Mouse (Mus musculus) limb, embryonic 10.5 days (tissue): ENCODE measurements around the gene Iqschfp. TPM values are rescaled to one million over a fixed set of nuclear protein-coding genes. Genes with fewer than 3 reads are reported as not detected.

Source experiments
- DNase-seq: peaks from one replicate; pipeline ENCODE4 v3.0.0-alpha.2; 2017; ENCODE audit warnings: low spot score
- H3K27ac ChIP-seq: fragments of 300-500 bp; sonication (generic); 2 replicates; pipeline ENCODE4 v1.5.1; 2016; ENCODE audit warnings: mild to moderate bottlenecking
- H3K27me3 ChIP-seq: fragments of 300-500 bp; sonication (generic); 2 replicates; pipeline ENCODE4 v1.6.1; 2016; ENCODE audit warnings: low read depth, mild to moderate bottlenecking; ENCODE audit not compliant: poor library complexity, severe bottlenecking
- H3K36me3 ChIP-seq: fragments of 300-500 bp; sonication (generic); 2 replicates; pipeline ENCODE4 v1.6.1; 2016; ENCODE audit warnings: mild to moderate bottlenecking, moderate library complexity
- H3K4me1 ChIP-seq: fragments of 300-500 bp; sonication (generic); 2 replicates; pipeline ENCODE4 v1.6.1; 2016
- H3K4me3 ChIP-seq: fragments of 300-500 bp; sonication (generic); 2 replicates; pipeline ENCODE4 v1.5.1; 2016; ENCODE audit warnings: mild to moderate bottlenecking, moderate library complexity
- H3K9me3 ChIP-seq: fragments of 300-500 bp; sonication (generic); replicated peaks from 2 replicates; pipeline ENCODE4 v1.6.1; 2016; ENCODE audit warnings: mild to moderate bottlenecking
- WGBS: fragments of 180-500 bp; shearing (Covaris S2); methylation state at CpG from one replicate; pipeline ENCODE4 v1.1.7; 2016; 5-methylcytosine and 5-hydroxymethylcytosine counted together
- polyA plus RNA-seq: library from polyadenylated mRNA; unstranded; fragments of >200 nt; fragmentation: Nextera tagmentation; extraction: Ambion mirVana; gene quantifications from 2 replicates; pipeline ENCODE4 v1.2.1, GENCODE M21; 2016

Gene Iqschfp
- polyA plus RNA-seq, 1 experiment from 2014 or later = not detected

- DNase-seq = no peak
- Histone ChIP-seq H3K4me3 (no peak overlapping the region), H3K27ac (no peak overlapping the region), H3K36me3 (no peaks in the 10 kb centered on the region), H3K9me3 (no peaks in the 10 kb centered on the region), H3K4me1 (peaks cover 8% of the 10 kb centered on the region), H3K27me3 (no peaks in the 10 kb centered on the region)
- WGBS = 52% methylated on average over 7 of the region's 7 CpGs
These were observed 614.8 kb downstream of the Iqschfp start for GRCm38 (mm10) chr3:68506769-68507318.

DNA sequence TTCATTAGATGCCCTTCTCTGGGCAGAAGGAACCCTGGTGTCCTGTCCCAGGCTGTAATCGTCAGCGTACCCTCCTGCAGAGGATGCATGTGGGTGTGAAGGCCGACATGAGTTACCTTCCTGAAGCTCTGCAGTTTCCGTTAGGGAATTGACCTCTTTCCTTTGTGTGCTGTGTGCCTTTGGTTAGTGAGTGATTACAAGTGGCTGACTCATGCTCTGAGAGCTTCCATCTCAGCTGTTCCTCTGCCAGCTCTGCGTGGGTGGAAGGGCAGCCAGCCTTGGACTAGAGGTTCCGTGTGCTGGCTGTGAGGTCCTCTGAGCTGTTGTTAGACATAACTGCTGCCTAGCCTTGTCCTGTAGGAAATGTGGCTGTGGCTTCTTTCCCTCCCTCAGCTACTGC lies 616.6 kb downstream of the Iqschfp start:
- no peak for DNase-seq
- WGBS = 66% methylated on average over 6 of the region's 6 CpGs
- H3K27ac ChIP-seq = no peak overlapping the region
- peaks cover 14% of the 10 kb centered on the region for H3K4me1 ChIP-seq
- no peak overlapping the region for H3K4me3 ChIP-seq
- no peaks in the 10 kb centered on the region for H3K27me3 ChIP-seq
- no peaks in the 10 kb centered on the region for H3K9me3 ChIP-seq
- no peaks in the 10 kb centered on the region for H3K36me3 ChIP-seq

GRCm38 (mm10) chr3:68510872-68511271 lies 618.8 kb downstream of the Iqschfp start:
- H3K27ac ChIP-seq = no peak overlapping the region
- H3K36me3 ChIP-seq = no peaks in the 10 kb centered on the region
- H3K9me3 ChIP-seq = no peaks in the 10 kb centered on the region
- H3K4me3 ChIP-seq = no peak overlapping the region
- DNase-seq = no peak
- no peaks in the 10 kb centered on the region for H3K27me3 ChIP-seq
- H3K4me1 ChIP-seq = peaks cover 14% of the 10 kb centered on the region
- WGBS = 90% methylated on average over 5 of the region's 5 CpGs

DNA sequence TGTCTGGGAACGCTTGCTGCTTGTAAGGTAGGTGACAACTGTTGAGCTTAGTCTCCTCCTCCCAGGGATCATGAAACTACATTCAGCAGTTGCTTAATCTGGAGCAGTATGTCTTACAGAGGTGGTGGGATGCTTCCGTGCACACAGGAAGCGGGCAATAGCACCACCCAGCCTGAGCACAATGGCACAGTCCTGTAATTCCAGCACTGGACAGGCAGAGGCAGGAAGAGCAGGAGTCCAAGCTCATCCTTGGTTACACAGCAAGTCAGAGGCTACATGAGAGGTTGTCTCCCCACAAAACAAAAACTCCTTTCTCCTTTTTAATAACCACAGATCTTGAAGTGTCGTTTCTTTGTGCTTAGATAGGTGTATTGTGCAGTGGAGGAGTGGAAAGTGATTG lies 619.7 kb downstream of the Iqschfp start:
- DNase-seq = no peak
- Histone ChIP-seq H3K27ac (no peak overlapping the region), H3K4me3 (no peak overlapping the region), H3K36me3 (no peaks in the 10 kb centered on the region), H3K9me3 (no peaks in the 10 kb centered on the region), H3K4me1 (peaks cover 22% of the 10 kb centered on the region), H3K27me3 (no peaks in the 10 kb centered on the region)
- 88% methylated on average over 4 of the region's 4 CpGs for WGBS

GRCm38 (mm10) chr3:68512327-68512726 lies 620.3 kb downstream of the Iqschfp start:
- Histone ChIP-seq H3K4me3 (no peak overlapping the region), H3K9me3 (no peaks in the 10 kb centered on the region), H3K4me1 (peaks cover 27% of the 10 kb centered on the region), H3K36me3 (no peaks in the 10 kb centered on the region), H3K27me3 (no peaks in the 10 kb centered on the region), H3K27ac (no peak overlapping the region)
- WGBS = 79% methylated on average over 11 of the region's 11 CpGs
- DNase-seq = no peak

DNA sequence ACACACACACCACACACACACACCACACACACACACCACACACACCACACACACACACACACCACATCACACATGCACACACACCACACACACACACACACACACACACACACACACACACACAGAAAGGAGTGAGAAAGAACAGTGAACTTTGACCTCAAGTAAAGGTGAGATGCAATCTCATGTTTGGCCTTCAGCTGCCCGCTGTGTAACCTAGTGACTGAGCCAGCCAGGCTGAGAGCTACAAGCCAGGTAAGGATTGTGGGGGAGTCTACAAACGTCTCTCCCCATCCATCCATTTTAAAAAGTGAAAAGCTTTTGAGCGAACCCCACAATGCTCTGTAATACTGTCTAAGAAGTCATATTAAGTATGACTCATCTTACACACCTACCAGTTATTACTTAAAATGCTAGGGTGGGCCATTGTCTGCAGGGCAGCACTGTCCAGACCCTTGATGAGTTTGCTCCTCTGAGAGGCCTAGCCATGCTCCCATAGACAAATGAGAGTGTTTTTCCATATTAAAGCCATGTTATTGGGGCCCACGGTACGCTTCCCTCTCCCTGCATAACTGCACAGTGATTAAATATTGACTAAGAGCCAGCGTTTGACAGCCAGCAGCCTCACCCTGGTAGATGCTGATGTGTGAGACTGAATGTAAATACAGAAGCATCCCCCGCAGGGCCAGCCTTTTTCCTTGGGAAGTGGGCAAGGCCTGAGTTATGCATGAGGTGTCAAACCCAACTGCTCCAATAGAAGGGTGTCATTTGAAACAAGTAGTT lies 621.5 kb downstream of the Iqschfp start:
- no peak for DNase-seq

GRCm38 (mm10) chr3:68514120-68514497 lies 622.1 kb downstream of the Iqschfp start:
- Histone ChIP-seq H3K4me3 (no peak overlapping the region), H3K36me3 (no peaks in the 10 kb centered on the region), H3K4me1 (peaks cover 25% of the 10 kb centered on the region), H3K27ac (no peak overlapping the region), H3K27me3 (no peaks in the 10 kb centered on the region), H3K9me3 (no peaks in the 10 kb centered on the region)
- DNase-seq = no peak
- 84% methylated on average over 3 of the region's 3 CpGs for WGBS

More for the DNA sequence above, 621.5 kb downstream of the Iqschfp start:
- Histone ChIP-seq H3K9me3 (no peaks in the 10 kb centered on the region), H3K27ac (no peak overlapping the region), H3K27me3 (no peaks in the 10 kb centered on the region), H3K36me3 (no peaks in the 10 kb centered on the region), H3K4me1 (peaks cover 29% of the 10 kb centered on the region), H3K4me3 (no peak overlapping the region)
- WGBS = 80% methylated on average over 7 of the region's 7 CpGs

GRCm38 (mm10) chr3:68514717-68515116 lies 622.7 kb downstream of the Iqschfp start:
- Histone ChIP-seq H3K27ac (no peak overlapping the region), H3K4me3 (no peak overlapping the region), H3K27me3 (no peaks in the 10 kb centered on the region), H3K9me3 (no peaks in the 10 kb centered on the region), H3K36me3 (no peaks in the 10 kb centered on the region), H3K4me1 (peaks cover 23% of the 10 kb centered on the region)
- WGBS = 87% methylated on average over 3 of the region's 3 CpGs
- no peak for DNase-seq

DNA sequence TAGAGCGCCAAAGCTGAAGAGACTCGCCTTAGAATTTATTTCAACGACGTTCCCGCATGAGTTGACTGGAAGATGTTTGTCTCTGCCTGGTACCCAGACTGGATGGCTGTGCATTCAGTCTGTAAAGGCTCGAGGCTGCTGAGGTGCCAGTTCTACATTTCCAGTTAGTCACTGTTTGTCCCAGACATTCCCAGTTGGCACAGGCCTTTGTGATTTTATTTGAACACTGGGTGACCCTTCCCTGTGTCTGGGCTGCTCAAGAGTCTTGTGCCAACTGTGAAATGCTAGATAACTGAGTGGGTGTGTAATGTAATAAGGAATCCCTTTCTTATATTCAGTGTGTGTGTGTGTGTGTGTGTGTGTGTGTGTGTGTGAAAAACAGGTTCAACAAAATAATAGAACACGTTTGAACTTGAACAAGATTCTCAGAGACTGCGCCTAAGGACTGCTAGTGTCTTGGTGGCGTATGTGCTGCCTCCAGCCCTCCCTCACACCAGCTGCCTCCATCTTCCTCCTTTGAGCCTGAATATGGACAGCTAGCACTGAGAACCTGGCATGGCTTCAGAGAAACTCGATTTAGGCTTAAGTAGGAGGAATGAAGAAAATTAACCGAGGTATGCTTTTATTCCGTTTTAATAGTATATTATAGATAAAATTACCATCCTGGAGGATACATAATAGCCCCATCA lies 624.5 kb downstream of the Iqschfp start:
- H3K27ac ChIP-seq = no peak overlapping the region
- H3K4me1 ChIP-seq = peaks cover 23% of the 10 kb centered on the region
- H3K36me3 ChIP-seq = no peaks in the 10 kb centered on the region
- WGBS = 89% methylated on average over 12 of the region's 12 CpGs
- no peak overlapping the region for H3K4me3 ChIP-seq
- DNase-seq = no peak
- no peaks in the 10 kb centered on the region for H3K9me3 ChIP-seq
- no peaks in the 10 kb centered on the region for H3K27me3 ChIP-seq

DNA sequence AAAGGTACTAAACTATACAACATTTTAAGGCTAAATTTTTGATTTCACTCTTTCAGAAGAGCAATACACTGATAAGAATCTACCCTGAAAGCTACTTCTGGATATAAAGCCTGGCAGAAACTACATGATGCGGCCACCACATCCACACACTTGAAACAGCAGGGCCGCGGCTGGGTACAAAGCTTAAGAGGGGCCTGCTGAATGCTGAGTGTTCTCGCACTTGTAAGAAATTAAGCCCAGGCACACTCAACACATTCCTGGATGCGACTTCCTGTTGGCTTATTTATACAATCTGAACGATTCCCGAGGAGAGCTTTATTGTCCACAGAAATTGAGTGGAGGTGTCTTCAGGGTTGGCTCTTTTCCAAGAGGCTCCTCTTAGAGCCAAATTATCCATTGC lies 625.2 kb downstream of the Iqschfp start:
- H3K4me3 ChIP-seq = no peak overlapping the region
- H3K4me1 ChIP-seq = peaks cover 22% of the 10 kb centered on the region
- no peak for DNase-seq
- H3K27ac ChIP-seq = no peak overlapping the region
- 62% methylated on average over 7 of the region's 7 CpGs for WGBS
- H3K9me3 ChIP-seq = no peaks in the 10 kb centered on the region
- H3K27me3 ChIP-seq = no peaks in the 10 kb centered on the region
- no peaks in the 10 kb centered on the region for H3K36me3 ChIP-seq

DNA sequence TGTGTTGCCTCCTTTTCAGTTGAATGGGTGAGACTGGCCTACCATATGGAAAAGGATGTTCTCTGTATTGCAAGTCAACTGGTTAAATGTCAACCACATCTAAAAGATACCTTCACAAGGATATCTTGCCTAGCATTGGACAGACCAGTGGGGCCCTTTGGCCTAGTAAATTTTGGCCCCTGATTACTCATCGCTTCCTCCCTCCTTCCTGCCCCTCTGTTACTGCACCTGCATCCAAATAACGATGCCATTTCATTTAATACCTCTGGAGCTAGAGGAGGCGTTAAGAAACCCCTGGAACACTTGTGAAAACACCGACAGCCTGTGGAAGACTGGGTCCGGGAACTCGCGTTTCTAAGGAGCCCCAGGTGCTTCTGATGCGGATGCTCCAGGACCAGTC lies 626.0 kb downstream of the Iqschfp start:
- no peak overlapping the region for H3K4me3 ChIP-seq
- H3K4me1 ChIP-seq = peaks cover 17% of the 10 kb centered on the region
- no peaks in the 10 kb centered on the region for H3K27me3 ChIP-seq
- WGBS = 81% methylated on average over 8 of the region's 8 CpGs
- no peaks in the 10 kb centered on the region for H3K9me3 ChIP-seq
- no peaks in the 10 kb centered on the region for H3K36me3 ChIP-seq
- DNase-seq = no peak
- H3K27ac ChIP-seq = no peak overlapping the region

GRCm38 (mm10) chr3:68518586-68518985 lies 626.6 kb downstream of the Iqschfp start:
- no peaks in the 10 kb centered on the region for H3K36me3 ChIP-seq
- H3K27me3 ChIP-seq = no peaks in the 10 kb centered on the region
- peaks cover 17% of the 10 kb centered on the region for H3K4me1 ChIP-seq
- no peaks in the 10 kb centered on the region for H3K9me3 ChIP-seq
- no peak overlapping the region for H3K4me3 ChIP-seq
- no peak for DNase-seq
- H3K27ac ChIP-seq = no peak overlapping the region
- 92% methylated on average over 5 of the region's 5 CpGs for WGBS

GRCm38 (mm10) chr3:68525361-68525878 lies 633.4 kb downstream of the Iqschfp start:
- DNase-seq = no peak
- WGBS = 92% methylated on average over 10 of the region's 10 CpGs

More at GRCm38 (mm10) chr3:68525361-68525878, 633.4 kb downstream of the Iqschfp start:
- H3K27ac ChIP-seq = no peak overlapping the region
- H3K36me3 ChIP-seq = no peaks in the 10 kb centered on the region
- H3K4me1 ChIP-seq = no peaks in the 10 kb centered on the region
- no peaks in the 10 kb centered on the region for H3K27me3 ChIP-seq
- no peaks in the 10 kb centered on the region for H3K9me3 ChIP-seq
- H3K4me3 ChIP-seq = no peak overlapping the region
